Mouse (Mus musculus) bone marrow, adult 2 months (tissue): ENCODE results near the gene Pla2g1b.

ENCODE experiments used
- CTCF ChIP-seq: fragments of 200-500 bp; IDR thresholded peaks from 2 replicates; pipeline ENCODE4 v1.5.1; 2011; ENCODE audit warnings: low read length, control low read depth; ENCODE audit not compliant: control insufficient read depth, insufficient read depth
- POLR2A ChIP-seq: fragments of 200-500 bp; IDR thresholded peaks from 2 replicates; pipeline ENCODE4 v1.6.1; 2011; ENCODE audit warnings: low read depth, mild to moderate bottlenecking, control low read depth, low read length, borderline replicate concordance; ENCODE audit not compliant: control insufficient read depth

GRCm38 (mm10) chr5:115434853-115435754, 31.0 kb upstream of the Pla2g1b start:
- TF ChIP-seq CTCF (no peak), POLR2A (no peak)
